Mouse (Mus musculus): ENCODE measurements at regions not wholly inside any gene's neighbourhood (a gene's known extent, or its start where the extent isn't known, plus 50 kb on each side); places are given as distances from the start of the nearest gene placed in this dataset.
"Not testable (repeated sequence)": the region's sequence is repeated elsewhere in the genome, so short reads cannot be mapped to it uniquely, and the experiment has no call there.

GRCm38 (mm10) chr15:24358398-24358797 lies 1055.2 kb downstream of the Basp1 start:
- ATAC-seq (ENCODE audit: insufficient read depth, low read depth) = no peak
- no peaks in the 10 kb centered on the region for H3K4me1 ChIP-seq (ENCODE audit: control insufficient read depth, insufficient read depth)

GRCm38 (mm10) chr15:24348975-24349560 lies 1064.5 kb downstream of the Basp1 start:
- Histone ChIP-seq H3K27me3 (ENCODE audit: control insufficient read depth, insufficient read depth, low read length) (no peaks in the 10 kb centered on the region), H3K27ac (ENCODE audit: low read depth) (no peak overlapping the region), H3K9ac (replicated peaks; ENCODE audit: low read depth, low read length) (no peak overlapping the region), H3K4me1 (ENCODE audit: control insufficient read depth, insufficient read depth) (no peaks in the 10 kb centered on the region), H3K4me3 (ENCODE audit: low read depth, low read length) (no peak overlapping the region), H3K9me3 (replicated peaks; ENCODE audit: control insufficient read depth, low read length) (no peaks in the 10 kb centered on the region), H3K36me3 (replicated peaks; ENCODE audit: control insufficient read depth, insufficient read depth, low read length) (no peaks in the 10 kb centered on the region), H3K4me2 (ENCODE audit: low read depth, low read length) (no peak overlapping the region)
- ATAC-seq (ENCODE audit: insufficient read depth, low read depth) (no peak), DNase-seq (ENCODE audit: low spot score) (no peak)
- TF ChIP-seq CTCF (IDR thresholded peaks at IDR 0.05; ENCODE audit: low read depth) (no peak), EP300 (IDR thresholded peaks at IDR 0.05; ENCODE audit: low read depth) (no peak)
- 53% methylated on average over 1 of the region's 1 CpGs for WGBS

More at GRCm38 (mm10) chr15:24358398-24358797, 1055.2 kb downstream of the Basp1 start:
- Histone ChIP-seq H3K27me3 (ENCODE audit: control insufficient read depth, insufficient read depth, low read length) (no peaks in the 10 kb centered on the region), H3K4me2 (ENCODE audit: low read depth, low read length) (no peak overlapping the region), H3K27ac (ENCODE audit: low read depth) (no peak overlapping the region), H3K9ac (replicated peaks; ENCODE audit: low read depth, low read length) (no peak overlapping the region), H3K36me3 (replicated peaks; ENCODE audit: control insufficient read depth, insufficient read depth, low read length) (no peaks in the 10 kb centered on the region), H3K4me3 (ENCODE audit: low read depth, low read length) (no peak overlapping the region), H3K9me3 (replicated peaks; ENCODE audit: control insufficient read depth, low read length) (no peaks in the 10 kb centered on the region)
- 69% methylated on average over 8 of the region's 8 CpGs for WGBS
- no peak for DNase-seq (ENCODE audit: low spot score)
- TF ChIP-seq EP300 (IDR thresholded peaks at IDR 0.05; ENCODE audit: low read depth) = no peak
- no peak for TF ChIP-seq CTCF (IDR thresholded peaks at IDR 0.05; ENCODE audit: low read depth)

GRCm38 (mm10) chr15:24335876-24336275 lies 1077.7 kb downstream of the Basp1 start:
- not testable (repeated sequence) for H3K9me3 ChIP-seq (replicated peaks; ENCODE audit: control insufficient read depth, low read length); H3K36me3 ChIP-seq (replicated peaks; ENCODE audit: control insufficient read depth, insufficient read depth, low read length); H3K27ac ChIP-seq (ENCODE audit: low read depth); H3K27me3 ChIP-seq (ENCODE audit: control insufficient read depth, insufficient read depth, low read length); H3K4me1 ChIP-seq (ENCODE audit: control insufficient read depth, insufficient read depth); H3K9ac ChIP-seq (replicated peaks; ENCODE audit: low read depth, low read length); ATAC-seq (ENCODE audit: insufficient read depth, low read depth); DNase-seq (ENCODE audit: low spot score); H3K4me3 ChIP-seq (ENCODE audit: low read depth, low read length); H3K4me2 ChIP-seq (ENCODE audit: low read depth, low read length)
- 58% methylated on average over 1 of the region's 1 CpGs for WGBS

DNA sequence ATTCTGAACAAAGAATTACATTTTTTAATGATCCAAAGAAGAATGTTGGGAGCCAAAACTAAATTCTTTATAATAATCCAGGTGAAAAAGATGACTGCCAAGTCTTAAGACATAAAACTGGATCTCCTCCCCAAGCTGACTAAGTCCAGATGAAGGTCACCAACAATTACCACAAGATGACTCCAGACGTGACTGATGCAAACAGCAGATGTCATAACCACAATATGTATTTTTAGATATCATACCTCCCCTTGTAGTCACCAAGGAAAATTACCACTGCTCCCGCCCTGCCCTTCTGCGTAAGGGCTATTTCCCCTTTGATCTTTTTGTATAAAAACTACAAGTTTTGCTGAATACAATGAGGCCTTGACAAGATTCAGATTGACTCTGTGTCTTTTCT lies 1110.4 kb downstream of the Basp1 start:
- H3K4me3 ChIP-seq (ENCODE audit: low read depth, low read length); H3K4me1 ChIP-seq (ENCODE audit: control insufficient read depth, insufficient read depth); H3K27me3 ChIP-seq (ENCODE audit: control insufficient read depth, insufficient read depth, low read length); H3K9me3 ChIP-seq (replicated peaks; ENCODE audit: control insufficient read depth, low read length); H3K4me2 ChIP-seq (ENCODE audit: low read depth, low read length); DNase-seq (ENCODE audit: low spot score); H3K36me3 ChIP-seq (replicated peaks; ENCODE audit: control insufficient read depth, insufficient read depth, low read length); ATAC-seq (ENCODE audit: insufficient read depth, low read depth); H3K9ac ChIP-seq (replicated peaks; ENCODE audit: low read depth, low read length); H3K27ac ChIP-seq (ENCODE audit: low read depth): not testable (repeated sequence)
- WGBS = 74% methylated on average over 3 of the region's 3 CpGs

GRCm38 (mm10) chr15:24297236-24297635 lies 1116.3 kb downstream of the Basp1 start:
- H3K4me1 ChIP-seq (ENCODE audit: control insufficient read depth, insufficient read depth) = no peaks in the 10 kb centered on the region
- H3K27ac ChIP-seq (ENCODE audit: low read depth) = no peak overlapping the region
- H3K36me3 ChIP-seq (replicated peaks; ENCODE audit: control insufficient read depth, insufficient read depth, low read length) = no peaks in the 10 kb centered on the region
- no peak overlapping the region for H3K4me2 ChIP-seq (ENCODE audit: low read depth, low read length)
- H3K9ac ChIP-seq (replicated peaks; ENCODE audit: low read depth, low read length) = no peak overlapping the region
- DNase-seq (ENCODE audit: low spot score) = no peak
- no peaks in the 10 kb centered on the region for H3K9me3 ChIP-seq (replicated peaks; ENCODE audit: control insufficient read depth, low read length)
- ATAC-seq (ENCODE audit: insufficient read depth, low read depth) = no peak
- no peaks in the 10 kb centered on the region for H3K27me3 ChIP-seq (ENCODE audit: control insufficient read depth, insufficient read depth, low read length)
- no peak overlapping the region for H3K4me3 ChIP-seq (ENCODE audit: low read depth, low read length)
- TF ChIP-seq EP300 (IDR thresholded peaks at IDR 0.05; ENCODE audit: low read depth) = no peak

GRCm38 (mm10) chr15:24296798-24297197 lies 1116.8 kb downstream of the Basp1 start:
- Histone ChIP-seq H3K9ac (replicated peaks; ENCODE audit: low read depth, low read length) (no peak overlapping the region), H3K9me3 (replicated peaks; ENCODE audit: control insufficient read depth, low read length) (no peaks in the 10 kb centered on the region), H3K27ac (ENCODE audit: low read depth) (no peak overlapping the region), H3K4me3 (ENCODE audit: low read depth, low read length) (no peak overlapping the region), H3K4me2 (ENCODE audit: low read depth, low read length) (no peak overlapping the region), H3K4me1 (ENCODE audit: control insufficient read depth, insufficient read depth) (no peaks in the 10 kb centered on the region), H3K36me3 (replicated peaks; ENCODE audit: control insufficient read depth, insufficient read depth, low read length) (no peaks in the 10 kb centered on the region), H3K27me3 (ENCODE audit: control insufficient read depth, insufficient read depth, low read length) (no peaks in the 10 kb centered on the region)
- TF ChIP-seq EP300 (IDR thresholded peaks at IDR 0.05; ENCODE audit: low read depth) (no peak), CTCF (IDR thresholded peaks at IDR 0.05; ENCODE audit: low read depth) (no peak)
- ATAC-seq (ENCODE audit: insufficient read depth, low read depth) = no peak
- DNase-seq (ENCODE audit: low spot score) = no peak
- WGBS = 83% methylated on average over 7 of the region's 7 CpGs

Data from heart, postnatal 0 days (tissue).